Mouse (Mus musculus): ENCODE results near the gene Eif4enif1. TPM values are rescaled to one million over a fixed set of nuclear protein-coding genes. Genes with fewer than 3 reads are reported as not detected.

Gene Eif4enif1
- polyA plus RNA-seq, 1 experiment from 2014 or later, result 55.3 TPM

- peaks cover 52% of the 10 kb centered on the region for H3K36me3 ChIP-seq
- H3K4me1 ChIP-seq, result peaks cover 66% of the 10 kb centered on the region
- no peaks in the 10 kb centered on the region for H3K27me3 ChIP-seq
- no peak for ATAC-seq (replicated peaks; ENCODE audit: low FRiP score)
- 37% methylated on average over 4 of the region's 4 CpGs for WGBS
- H3K4me2 ChIP-seq, result peak overlapping the region; percentile 86
- peak overlapping the region; percentile 99 for H3K9ac ChIP-seq
- H3K9me3 ChIP-seq (replicated peaks), result no peaks in the 10 kb centered on the region
- peak overlapping the region; percentile 85 for H3K4me3 ChIP-seq (replicated peaks)
- H3K27ac ChIP-seq, result peak overlapping the region; percentile 100
Observed at GRCm38 (mm10) chr11:3293361-3293760, 91.2 kb downstream of the Eif4enif1 start.

Other genes starting within 250 kb of the Eif4enif1 start
- 12.9 and 15.3 TPM in 2 replicates for gene Sfi1, start 8.9 kb upstream of the Eif4enif1 start, polyA plus RNA-seq (2015; fragmentation: Nextera tagmentation; extraction: Ambion mirVana)
- gene Drg1, start 64.0 kb downstream of the Eif4enif1 start, polyA plus RNA-seq (2015; fragmentation: Nextera tagmentation; extraction: Ambion mirVana), result 223 and 224 TPM in 2 replicates
- 57.3 and 60.4 TPM in 2 replicates for gene Patz1, start 86.5 kb downstream of the Eif4enif1 start, polyA plus RNA-seq (2015; fragmentation: Nextera tagmentation; extraction: Ambion mirVana)
- gene Pik3ip1, start 128.0 kb downstream of the Eif4enif1 start, polyA plus RNA-seq (2015; fragmentation: Nextera tagmentation; extraction: Ambion mirVana), result 11.4 and 13.2 TPM in 2 replicates
- 40.5 and 46.0 TPM in 2 replicates for gene Limk2, start 206.8 kb downstream of the Eif4enif1 start, polyA plus RNA-seq (2015; fragmentation: Nextera tagmentation; extraction: Ambion mirVana)
- 35.5 and 37.0 TPM in 2 replicates for gene Rnf185, start 250.0 kb downstream of the Eif4enif1 start, polyA plus RNA-seq (2015; fragmentation: Nextera tagmentation; extraction: Ambion mirVana)

All from kidney, embryonic 15.5 days (tissue).